Mouse (Mus musculus) neural tube, embryonic 14.5 days (tissue): ENCODE results near the gene Aff3. TPM values are rescaled to one million over a fixed set of nuclear protein-coding genes. Genes with fewer than 3 reads are reported as not detected.
A peak's percentile ranks its signal among the peaks of the same experiment; 100 is the strongest.

Experiments
- ATAC-seq: fragments of 200-750 bp; cut with Nextera tagmentation; 2 replicates; pipeline ENCODE4 v1.8.0; 2017; ENCODE audit warnings: low read depth, mild to moderate bottlenecking, moderate TSS enrichment, moderate library complexity
- H3K27ac ChIP-seq: fragments of 300-500 bp; sonication (generic); 2 replicates; pipeline ENCODE4 v1.5.1; 2014; ENCODE audit warnings: low read depth, mild to moderate bottlenecking, control low read depth, low read length, moderate library complexity, mixed read lengths
- H3K27me3 ChIP-seq: fragments of 300-500 bp; sonication (generic); 2 replicates; pipeline ENCODE4 v1.6.1; 2014; ENCODE audit warnings: low read length; ENCODE audit not compliant: control insufficient read depth, insufficient read depth
- H3K36me3 ChIP-seq: fragments of 300-500 bp; sonication (generic); 2 replicates; pipeline ENCODE4 v1.6.1; 2014; ENCODE audit warnings: low read length, mixed read lengths; ENCODE audit not compliant: control insufficient read depth, insufficient read depth
- H3K4me1 ChIP-seq: fragments of 300-500 bp; sonication (generic); 2 replicates; pipeline ENCODE4 v1.6.1; 2014; ENCODE audit warnings: low read length; ENCODE audit not compliant: control insufficient read depth, insufficient read depth
- H3K4me2 ChIP-seq: fragments of 300-500 bp; sonication (generic); 2 replicates; pipeline ENCODE4 v1.6.1; 2014; ENCODE audit warnings: mild to moderate bottlenecking, low read depth, low read length, control low read depth
- H3K4me3 ChIP-seq: fragments of 300-500 bp; sonication (generic); 2 replicates; pipeline ENCODE4 v1.5.1; 2014; ENCODE audit warnings: low read depth, low read length, control low read depth, mixed read lengths
- H3K9ac ChIP-seq: fragments of 300-500 bp; sonication (generic); replicated peaks from 2 replicates; pipeline ENCODE4 v1.6.1; 2014; ENCODE audit warnings: low read depth, mild to moderate bottlenecking, control low read depth, low read length, mixed read lengths
- H3K9me3 ChIP-seq: fragments of 300-500 bp; sonication (generic); 2 replicates; pipeline ENCODE4 v1.6.1; 2016; ENCODE audit warnings: low read length; ENCODE audit not compliant: control insufficient read depth
- WGBS: fragments of 180-500 bp; shearing (Covaris S2); extraction: QIAGEN DNeasy Blood & Tissue Kit; methylation state at CpG from one replicate; pipeline ENCODE4 v1.1.7; 2014; 5-methylcytosine and 5-hydroxymethylcytosine counted together
- polyA plus RNA-seq: library from polyadenylated mRNA; unstranded; fragments of >200 nt; fragmentation: Nextera tagmentation; extraction: Ambion mirVana; gene quantifications from 2 replicates; pipeline ENCODE4 v1.2.1, GENCODE M21; 2014

The Aff3 gene
- polyA plus RNA-seq, 1 experiment from 2014 or later = 26.6 TPM

DNA sequence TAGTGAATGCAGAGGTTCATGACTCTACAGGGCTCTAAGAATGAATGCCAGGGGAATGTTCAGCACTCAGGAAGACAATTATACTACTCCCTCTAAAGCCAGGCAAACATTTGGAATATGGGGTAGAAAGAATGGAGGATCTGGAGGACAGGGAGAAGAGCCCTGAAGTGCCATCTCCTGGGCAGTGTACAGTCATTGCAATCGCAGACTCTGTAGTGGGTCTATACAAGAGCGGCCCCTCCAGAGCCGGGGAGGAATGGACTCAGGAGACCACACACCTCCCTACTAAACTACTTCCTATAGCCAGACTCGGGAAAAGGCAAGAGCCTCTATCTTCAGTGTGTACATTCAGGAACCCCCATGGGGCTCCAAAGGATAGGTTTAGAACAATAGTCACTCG, 25.1 kb downstream of the Aff3 start:
- Histone ChIP-seq H3K9me3 (no peaks in the 10 kb centered on the region), H3K36me3 (no peaks in the 10 kb centered on the region), H3K4me2 (no peak overlapping the region), H3K9ac (no peak overlapping the region), H3K4me3 (no peak overlapping the region), H3K4me1 (no peaks in the 10 kb centered on the region), H3K27ac (no peak overlapping the region), H3K27me3 (no peaks in the 10 kb centered on the region)
- 55% methylated on average over 5 of the region's 5 CpGs for WGBS
- ATAC-seq = no peak

DNA sequence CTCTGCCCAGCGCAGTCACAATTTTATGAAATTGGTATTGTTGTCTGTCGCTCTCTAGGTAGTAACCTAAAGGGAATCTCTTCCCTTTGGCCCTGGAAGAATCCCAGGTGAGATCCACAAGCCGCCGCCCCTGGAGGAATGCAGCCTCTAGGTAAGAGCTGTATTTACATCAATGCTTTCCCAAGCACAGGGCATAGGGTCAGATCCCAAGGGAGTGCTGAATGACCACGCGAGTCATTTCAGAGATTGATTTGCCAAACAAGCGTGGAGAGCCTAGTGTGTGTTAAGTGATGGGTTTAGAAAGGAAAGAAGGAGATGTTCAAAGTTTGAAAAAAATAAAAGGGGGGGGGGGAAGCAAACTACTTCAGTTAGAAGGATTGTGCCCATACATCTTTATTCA, 29.2 kb downstream of the Aff3 start:
- H3K36me3 ChIP-seq = no peaks in the 10 kb centered on the region
- 0 out of 2 replicates have a peak, but pooled peaks cover 7% of the 10 kb centered on the region for H3K4me1 ChIP-seq
- ATAC-seq = no peak
- no peak overlapping the region for H3K4me2 ChIP-seq
- H3K27me3 ChIP-seq = no peaks in the 10 kb centered on the region
- no peaks in the 10 kb centered on the region for H3K9me3 ChIP-seq
- WGBS = 52% methylated on average over 7 of the region's 7 CpGs
- no peak overlapping the region for H3K4me3 ChIP-seq
- no peak overlapping the region for H3K9ac ChIP-seq
- H3K27ac ChIP-seq = no peak overlapping the region

DNA sequence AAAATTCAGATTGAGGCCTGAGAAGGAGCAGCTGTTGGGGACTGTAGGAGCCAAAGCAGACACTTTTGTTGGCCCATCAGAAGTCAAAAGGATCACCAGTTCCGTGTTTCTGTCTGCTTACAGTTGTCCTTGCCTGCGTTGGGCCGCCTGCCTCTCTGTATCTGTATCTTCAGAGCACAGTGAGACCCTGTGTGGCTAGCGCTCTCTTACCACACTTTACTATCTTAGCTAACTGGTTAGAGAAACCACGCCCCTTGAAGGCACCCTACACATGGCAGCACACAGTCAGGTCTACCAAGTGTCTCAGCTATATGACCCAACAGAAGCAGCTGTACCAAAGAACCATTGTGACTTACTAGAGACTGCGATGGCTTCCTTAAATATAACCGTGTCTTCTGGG, 30.7 kb downstream of the Aff3 start:
- Histone ChIP-seq H3K27me3 (no peaks in the 10 kb centered on the region), H3K4me3 (no peak overlapping the region), H3K27ac (no peak overlapping the region), H3K4me2 (no peak overlapping the region), H3K9me3 (no peaks in the 10 kb centered on the region), H3K4me1 (peaks cover 11% of the 10 kb centered on the region; the same call in 1 of the 2 replicates), H3K9ac (no peak overlapping the region), H3K36me3 (no peaks in the 10 kb centered on the region)
- no peak for ATAC-seq
- WGBS = 90% methylated on average over 7 of the region's 7 CpGs

DNA sequence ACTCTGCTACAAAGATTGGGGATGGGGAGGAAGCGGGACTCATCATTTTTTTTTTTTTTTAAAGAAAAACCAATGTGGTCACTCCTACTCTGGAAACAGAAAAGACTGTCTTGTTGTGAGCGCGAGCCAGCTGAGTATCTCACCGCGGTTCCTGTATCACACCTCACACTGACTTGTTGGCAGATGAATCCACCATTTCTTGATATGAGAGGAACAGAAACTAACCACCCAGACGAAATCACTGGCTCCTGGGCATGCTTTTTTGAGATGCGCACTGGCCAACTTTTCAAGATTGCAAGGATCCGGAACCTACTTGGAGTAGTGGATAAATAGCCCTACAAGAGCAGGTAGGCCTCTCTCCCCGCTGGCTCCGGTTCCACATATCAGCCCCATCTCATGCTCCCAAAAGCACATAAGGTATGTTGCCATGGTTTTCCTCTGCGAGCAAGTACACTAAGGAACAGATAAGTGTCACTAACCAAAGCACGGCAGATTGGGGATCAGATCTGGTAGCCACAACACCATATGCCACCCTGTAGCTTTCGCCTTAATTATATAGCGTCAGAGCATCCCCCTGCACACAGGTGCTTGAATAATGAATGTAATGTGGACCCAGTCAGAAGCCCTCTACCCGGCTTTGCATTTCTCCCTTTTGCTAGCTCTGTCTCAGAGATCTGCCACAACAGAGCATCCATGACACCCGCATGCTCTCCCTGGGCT, 32.1 kb downstream of the Aff3 start:
- WGBS = 70% methylated on average over 16 of the region's 16 CpGs
- ATAC-seq = no peak
- Histone ChIP-seq H3K27me3 (no peaks in the 10 kb centered on the region), H3K36me3 (no peaks in the 10 kb centered on the region), H3K4me1 (peaks cover 21% of the 10 kb centered on the region), H3K4me2 (no peak overlapping the region), H3K9me3 (no peaks in the 10 kb centered on the region), H3K4me3 (no peak overlapping the region), H3K27ac (no peak overlapping the region), H3K9ac (no peak overlapping the region)

DNA sequence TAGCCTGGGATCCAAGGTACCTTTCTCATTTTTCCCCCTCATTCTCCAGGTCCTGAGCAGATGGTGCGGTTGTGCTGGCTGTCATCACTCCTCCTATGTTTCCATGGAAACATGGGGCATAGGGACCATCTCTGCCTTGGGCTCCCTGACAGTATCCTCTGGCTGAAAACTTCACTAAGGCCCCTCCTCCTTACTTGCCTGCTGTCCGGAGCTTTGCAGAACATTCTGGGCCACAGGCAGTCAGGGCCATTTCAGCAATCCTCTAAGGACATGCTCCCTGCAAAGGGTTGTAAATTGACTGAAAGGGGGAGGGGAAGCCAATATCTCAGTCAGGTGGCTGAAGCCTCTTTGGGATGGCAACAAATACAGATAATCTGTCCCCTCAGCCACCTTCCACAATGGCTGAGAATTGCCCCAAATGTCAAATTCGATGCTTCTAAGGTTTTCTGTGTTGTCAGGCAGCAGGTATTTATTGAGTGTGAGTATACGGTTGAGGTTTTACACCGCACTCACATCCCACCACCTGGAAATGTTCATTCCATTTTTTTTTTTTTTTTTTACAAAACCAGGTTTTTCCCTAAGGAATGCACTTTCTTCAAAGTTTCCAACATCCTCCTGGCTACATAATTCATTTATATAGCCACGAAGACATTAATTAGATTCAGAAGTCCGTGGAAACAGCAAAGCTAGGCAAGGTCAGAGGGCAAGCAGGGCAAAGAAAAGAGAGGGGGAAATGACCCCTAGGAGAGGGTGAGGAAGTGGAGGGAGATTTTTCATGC, 33.1 kb downstream of the Aff3 start:
- no peak overlapping the region for H3K27ac ChIP-seq
- H3K4me1 ChIP-seq = peaks cover 21% of the 10 kb centered on the region
- no peak overlapping the region for H3K9ac ChIP-seq
- H3K4me3 ChIP-seq = no peak overlapping the region
- no peak overlapping the region for H3K4me2 ChIP-seq
- no peaks in the 10 kb centered on the region for H3K36me3 ChIP-seq
- no peak for ATAC-seq
- H3K27me3 ChIP-seq = no peaks in the 10 kb centered on the region
- no peaks in the 10 kb centered on the region for H3K9me3 ChIP-seq
- 14% methylated on average over 7 of the region's 7 CpGs for WGBS

DNA sequence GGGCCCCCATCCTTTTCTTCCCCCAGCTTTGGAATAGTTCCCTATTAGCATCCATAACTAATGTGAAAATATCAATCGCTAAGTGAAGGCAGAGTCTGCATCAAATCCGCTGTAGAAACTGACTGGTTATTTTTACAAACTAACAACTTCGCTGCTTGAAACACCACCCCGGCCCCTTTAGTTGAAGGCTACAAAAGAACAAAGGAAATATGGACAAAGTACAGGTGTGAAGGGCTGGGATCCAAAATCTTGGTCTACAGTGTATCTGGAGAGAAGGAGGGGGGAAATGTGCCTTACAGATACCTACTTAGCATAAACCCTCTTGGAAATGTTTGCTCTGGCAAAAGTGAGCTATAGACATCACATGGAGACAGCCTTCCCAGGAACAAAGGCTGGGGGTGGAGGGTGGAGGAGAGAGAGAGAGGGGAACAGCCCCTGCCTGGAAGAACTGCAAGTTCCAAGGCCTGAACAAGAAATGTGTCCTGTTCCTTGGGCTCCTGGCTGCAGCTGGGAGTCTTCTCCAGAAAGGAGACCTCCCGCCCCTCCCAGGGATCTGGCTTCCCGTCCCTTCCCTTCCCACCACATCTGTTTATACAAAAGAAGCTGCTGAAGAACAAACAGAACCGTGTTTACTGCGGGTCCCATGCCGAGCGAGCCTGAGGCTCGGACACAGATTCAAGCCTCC, 35.7 kb downstream of the Aff3 start:
- no peak overlapping the region for H3K4me3 ChIP-seq
- H3K27ac ChIP-seq = 0 out of 2 replicates have a peak overlapping the region, but pooled peaks have one; percentile 0
- H3K4me2 ChIP-seq = no peak overlapping the region
- 18% methylated on average over 11 of the region's 11 CpGs for WGBS
- H3K27me3 ChIP-seq = no peaks in the 10 kb centered on the region
- H3K9me3 ChIP-seq = no peaks in the 10 kb centered on the region
- no peak overlapping the region for H3K9ac ChIP-seq
- H3K36me3 ChIP-seq = no peaks in the 10 kb centered on the region
- peaks cover 34% of the 10 kb centered on the region for H3K4me1 ChIP-seq
- ATAC-seq = no peak

DNA sequence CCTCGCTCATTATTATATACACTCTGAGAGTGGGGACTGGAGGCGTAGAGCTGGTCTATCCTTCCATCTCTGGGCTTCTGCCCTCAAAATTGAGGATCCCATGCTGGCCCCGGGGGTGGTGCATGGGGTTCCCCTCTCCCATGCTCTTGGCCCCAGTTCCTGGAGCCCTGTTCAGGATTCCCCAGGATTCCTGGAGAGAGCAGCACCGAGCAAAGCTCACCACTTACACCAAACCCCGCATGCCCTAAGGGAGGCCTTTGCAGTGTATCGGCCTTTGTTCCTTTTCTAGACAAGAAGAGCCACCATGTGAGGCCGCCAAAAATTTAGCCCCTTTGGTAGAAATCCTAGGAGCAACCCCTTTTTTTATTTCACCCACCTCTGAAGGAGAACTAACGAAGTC, 36.3 kb downstream of the Aff3 start:
- 0 out of 2 replicates have a peak, but pooled peaks have one; percentile 1 for ATAC-seq
- no peak overlapping the region; the same call in 1 of the 2 replicates for H3K9ac ChIP-seq
- no peaks in the 10 kb centered on the region for H3K9me3 ChIP-seq
- H3K4me3 ChIP-seq = peak overlapping the region; percentile 90
- no peaks in the 10 kb centered on the region for H3K36me3 ChIP-seq
- peaks cover 34% of the 10 kb centered on the region for H3K4me1 ChIP-seq
- peak overlapping the region; percentile 94; the same call in 1 of the 2 replicates for H3K27ac ChIP-seq
- WGBS = 22% methylated on average over 8 of the region's 8 CpGs
- no peaks in the 10 kb centered on the region for H3K27me3 ChIP-seq
- peak overlapping the region; percentile 94 for H3K4me2 ChIP-seq

DNA sequence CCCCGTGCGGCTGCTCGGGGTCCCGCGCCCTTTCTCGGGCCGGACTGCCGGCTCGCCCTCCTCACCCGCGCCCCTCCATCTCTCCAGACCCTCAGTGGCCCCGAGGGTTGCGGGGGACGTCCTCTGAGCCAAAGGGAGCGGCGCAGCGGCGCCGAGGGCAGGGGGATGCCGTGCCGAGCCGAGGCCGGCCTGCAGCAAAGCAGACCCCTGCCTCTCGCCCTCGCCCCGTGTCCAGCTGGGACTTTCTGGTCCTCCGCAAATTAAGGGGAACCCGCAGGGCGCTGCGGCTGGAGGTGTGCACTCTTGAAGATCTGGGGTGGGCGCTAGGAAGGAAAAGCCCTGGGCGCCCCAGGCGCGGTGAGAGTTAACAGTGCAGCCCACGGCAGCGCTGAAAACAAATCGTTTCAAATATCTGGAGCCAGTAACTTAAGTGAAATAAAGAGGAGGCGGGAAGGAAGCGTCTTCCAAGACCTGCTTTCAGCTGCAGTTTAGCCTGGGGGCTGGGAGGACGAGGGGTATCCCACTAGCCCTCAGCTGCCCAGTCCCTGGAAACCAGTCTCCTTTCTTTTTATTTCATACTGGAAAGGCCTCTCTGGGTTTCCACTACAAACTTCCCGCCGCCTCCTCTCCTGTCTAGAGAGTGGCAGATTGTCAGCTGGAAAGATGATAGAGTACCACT, 36.9 kb downstream of the Aff3 start:
- no peaks in the 10 kb centered on the region for H3K36me3 ChIP-seq
- no peaks in the 10 kb centered on the region for H3K9me3 ChIP-seq
- under 1% methylated on average over 37 of the region's 42 CpGs for WGBS
- peaks cover 34% of the 10 kb centered on the region for H3K4me1 ChIP-seq
- H3K27me3 ChIP-seq = no peaks in the 10 kb centered on the region
- peak; percentile 71 for ATAC-seq
- peak overlapping the region; percentile 90 for H3K4me3 ChIP-seq
- peak overlapping the region; percentile 94 for H3K27ac ChIP-seq
- peak overlapping the region; percentile 93 for H3K9ac ChIP-seq
- H3K4me2 ChIP-seq = peak overlapping the region; percentile 94
